Mouse (Mus musculus): ENCODE data around the gene Akr1d1. TPM values are rescaled to one million over a fixed set of nuclear protein-coding genes. Genes with fewer than 3 reads are reported as not detected.
A peak's percentile ranks its signal among the peaks of the same experiment; 100 is the strongest.

Akr1d1 gene
- not detected for total RNA-seq (2021)
- long read RNA-seq, result 0 reads

DNA sequence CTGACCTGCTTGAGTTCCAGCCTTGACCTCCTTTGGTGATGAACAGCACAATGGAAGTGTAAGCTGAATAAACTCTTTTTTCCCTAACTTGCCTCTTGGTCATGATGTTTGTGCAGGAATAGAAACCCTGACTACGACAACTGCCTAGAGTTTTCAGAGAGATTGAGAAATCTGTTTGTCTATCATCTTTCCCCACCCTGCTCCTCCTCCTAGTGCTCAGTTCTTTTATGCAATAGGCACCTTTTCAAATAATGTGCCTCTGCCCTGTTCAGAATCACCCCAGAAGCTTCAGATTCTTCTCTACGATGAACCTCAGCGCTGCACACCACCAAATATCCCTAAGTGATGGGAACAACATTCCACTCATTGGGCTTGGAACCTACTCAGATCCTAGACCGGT, at the start of gene Akr1d1:
TSS of gene Akr1d1 (plus strand) at position 234 of the 400 bp plus-strand sequence.
- no peak for DNase-seq (ENCODE audit: low spot score in 2 of 2)

DNA sequence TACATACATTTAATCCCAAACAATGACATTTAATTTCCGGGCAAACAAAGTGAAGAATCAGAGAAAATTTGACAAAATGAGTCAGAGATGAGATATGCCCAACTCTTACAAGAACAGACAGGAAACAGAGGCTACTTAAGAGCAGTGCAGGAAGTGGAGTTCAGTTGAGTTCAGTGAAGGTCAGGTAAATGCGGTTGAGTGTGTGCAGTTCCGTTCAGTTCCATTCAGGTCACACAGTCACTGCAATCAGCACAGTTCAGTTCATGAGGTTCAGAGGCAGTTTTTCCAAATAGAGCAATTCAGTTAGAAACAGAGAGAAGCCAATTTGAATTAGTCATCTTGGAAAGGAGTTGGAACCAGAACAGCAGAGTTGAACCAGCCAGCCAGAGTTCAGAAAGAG, 48.8 kb upstream of the Akr1d1 start:
- no peak for DNase-seq (ENCODE audit: low spot score in 2 of 2)

DNA sequence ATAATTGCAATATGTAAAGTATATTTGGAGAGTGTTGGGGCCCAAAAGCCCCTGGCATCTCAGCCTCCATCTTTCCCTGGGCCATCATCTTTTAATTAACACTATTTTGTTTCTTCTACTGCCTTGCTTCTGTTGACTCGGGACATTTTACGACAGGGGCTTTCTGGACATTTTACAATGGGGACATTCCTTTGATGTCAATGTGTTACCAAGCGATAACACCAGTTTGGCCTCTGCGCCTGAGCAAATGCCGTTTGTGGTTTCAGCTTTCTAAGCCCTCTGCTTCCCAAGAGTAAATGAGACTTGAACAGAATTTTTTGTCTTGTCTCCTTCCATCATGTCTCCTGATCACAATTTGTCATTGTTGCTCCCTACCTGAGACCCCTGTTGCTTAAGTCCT, 46.7 kb upstream of the Akr1d1 start:
- DNase-seq (ENCODE audit: low spot score in 2 of 2), result no peak

DNA sequence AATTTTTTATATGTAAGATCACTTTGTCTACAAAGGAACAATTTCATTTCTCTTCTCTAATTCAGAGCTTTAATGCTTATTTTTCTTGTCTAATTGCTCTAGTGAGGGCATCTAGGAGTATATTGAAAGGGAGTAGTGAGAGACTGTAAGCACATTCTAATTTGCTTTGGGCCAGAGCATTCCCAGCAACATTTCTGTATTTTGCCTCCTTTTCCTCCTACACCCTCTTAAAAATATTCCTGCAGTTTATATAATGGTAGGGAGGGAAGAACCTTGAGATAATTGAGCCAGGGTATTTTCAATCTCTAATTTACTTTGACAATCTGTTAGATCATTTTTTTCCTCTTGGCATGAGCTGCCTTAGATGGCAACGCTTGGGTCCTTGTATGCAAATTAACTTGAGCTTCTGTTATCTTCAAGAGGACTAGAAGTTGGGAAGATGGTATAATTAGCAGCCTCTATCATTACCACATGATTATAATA, 45.3 kb upstream of the Akr1d1 start:
- no peak for DNase-seq (ENCODE audit: low spot score in 2 of 2)

DNA sequence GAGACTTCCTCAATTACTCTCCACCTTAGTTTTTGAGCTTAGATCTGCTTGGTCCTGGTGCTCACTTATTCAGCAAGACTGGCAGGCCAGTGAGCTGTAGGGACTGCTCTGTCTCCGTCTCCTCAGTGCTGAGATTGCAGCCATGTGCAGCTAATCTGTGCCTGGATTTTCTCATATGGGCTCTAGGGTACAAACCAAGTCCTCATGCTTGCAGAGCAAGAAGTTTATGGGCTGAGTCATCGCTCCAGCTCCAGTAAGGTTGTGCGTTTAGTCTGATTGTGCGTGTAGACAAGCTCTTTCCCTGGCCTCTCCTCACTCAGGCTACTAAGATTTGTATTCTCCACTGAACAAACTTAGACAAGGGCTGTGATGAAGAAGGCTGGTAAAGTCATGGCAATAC, 43.5 kb upstream of the Akr1d1 start:
- no peak for DNase-seq (ENCODE audit: low spot score in 2 of 2)

DNA sequence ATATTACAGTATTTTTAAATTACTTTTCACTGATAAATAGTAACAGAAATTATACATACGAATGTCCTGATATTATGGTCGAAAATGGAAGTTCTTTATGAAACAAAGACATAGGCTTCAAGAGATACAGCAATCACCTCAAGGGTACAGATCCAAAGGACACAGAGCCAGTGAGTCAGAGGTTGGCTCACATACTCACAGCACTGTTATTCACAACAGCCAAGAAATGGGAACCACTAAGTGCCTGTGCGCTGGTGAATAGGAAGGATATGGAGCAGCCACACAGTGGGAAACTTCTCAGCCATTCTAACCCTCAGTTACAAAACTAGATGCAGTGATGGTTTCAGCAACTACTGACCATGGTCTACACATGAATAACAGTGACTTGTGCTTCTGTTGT, 37.7 kb upstream of the Akr1d1 start:
- no peak for DNase-seq (ENCODE audit: low spot score in 2 of 2)

DNA sequence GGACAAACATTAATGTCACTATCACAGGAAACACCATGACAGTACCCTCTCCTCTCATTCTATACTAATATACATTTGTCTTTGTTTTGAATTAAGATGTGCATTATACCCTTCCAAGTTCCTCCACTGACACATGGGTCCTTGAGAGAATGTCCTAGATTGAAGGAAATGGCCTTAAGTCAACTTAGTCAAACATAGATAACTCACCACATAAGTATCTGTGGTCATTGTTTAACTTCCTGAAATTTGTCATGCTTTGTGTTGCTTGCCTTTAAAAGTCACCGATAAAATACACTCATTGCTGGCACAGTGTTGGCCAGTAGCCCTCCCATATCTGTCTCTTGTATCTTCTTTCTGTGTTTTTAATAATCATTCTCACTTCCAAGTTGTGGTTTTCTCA, 35.0 kb upstream of the Akr1d1 start:
- no peak for DNase-seq (ENCODE audit: low spot score in 2 of 2)

DNA sequence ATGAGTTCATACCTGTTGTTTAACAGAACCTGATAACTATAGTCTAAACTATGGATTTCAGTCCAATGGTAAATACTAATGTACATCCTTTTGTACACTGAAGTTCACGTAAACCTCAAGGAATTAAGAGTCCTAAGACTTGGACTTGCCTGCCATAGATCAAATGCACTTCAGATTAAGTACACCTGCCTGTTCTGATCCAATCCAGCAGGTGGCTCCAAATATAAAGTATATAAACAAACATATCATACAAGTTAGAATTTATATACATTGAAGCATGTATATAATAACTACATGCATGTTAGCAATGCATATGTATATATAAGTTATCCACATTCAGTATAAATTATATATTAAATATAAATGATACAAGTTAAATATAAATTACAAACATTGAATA, 33.1 kb upstream of the Akr1d1 start:
- no peak for DNase-seq (ENCODE audit: low spot score in 2 of 2)

DNA sequence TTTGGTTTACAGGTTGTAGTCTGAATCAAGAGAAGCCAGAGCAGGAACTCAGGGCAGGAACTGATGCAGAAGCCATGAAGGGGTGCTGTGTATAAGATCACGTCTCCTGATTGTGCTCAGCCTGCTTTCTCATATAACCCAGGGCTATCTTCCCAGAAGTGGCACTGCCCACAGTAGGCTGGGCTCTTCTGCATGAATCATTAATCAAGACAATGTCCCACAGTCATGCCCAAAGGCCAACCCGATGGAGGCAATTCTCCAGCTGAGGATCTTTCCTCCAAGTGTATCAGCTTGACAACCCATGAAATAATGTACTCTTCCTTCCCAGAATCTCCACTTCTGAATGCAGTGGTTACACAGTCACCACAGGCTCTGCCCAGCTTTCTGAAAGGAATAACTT, 24.4 kb upstream of the Akr1d1 start:
- DNase-seq (ENCODE audit: low spot score in 2 of 2), result no peak

DNA sequence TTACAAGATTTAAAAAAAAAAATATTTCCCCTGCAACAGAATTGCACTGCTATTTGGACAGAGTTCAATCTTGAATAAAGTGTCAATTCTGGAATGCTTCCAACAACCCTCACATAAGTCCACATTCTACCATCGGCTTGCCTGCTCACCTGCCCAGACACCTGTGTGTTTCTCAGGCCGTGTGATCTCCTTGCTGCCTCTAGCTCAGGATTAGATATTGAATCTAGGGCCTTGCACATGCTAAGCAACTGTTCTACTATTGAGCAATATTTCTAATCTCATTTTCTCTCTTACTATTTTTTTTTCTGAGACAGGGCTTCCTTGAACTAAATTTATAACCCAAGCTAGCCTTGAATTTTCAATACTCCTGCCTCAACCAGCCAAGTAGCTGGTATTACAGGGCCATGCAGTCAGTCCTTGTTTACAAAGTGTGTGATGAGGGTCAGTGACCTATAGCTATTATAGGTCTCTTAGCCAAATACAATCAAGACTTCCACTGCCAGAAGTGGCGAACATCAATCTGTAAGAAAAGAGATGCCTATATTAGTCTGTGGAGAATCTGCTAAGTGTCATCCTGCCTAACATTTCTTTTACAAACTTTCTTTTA, 23.0 kb upstream of the Akr1d1 start:
- no peak for DNase-seq (ENCODE audit: low spot score in 2 of 2)

DNA sequence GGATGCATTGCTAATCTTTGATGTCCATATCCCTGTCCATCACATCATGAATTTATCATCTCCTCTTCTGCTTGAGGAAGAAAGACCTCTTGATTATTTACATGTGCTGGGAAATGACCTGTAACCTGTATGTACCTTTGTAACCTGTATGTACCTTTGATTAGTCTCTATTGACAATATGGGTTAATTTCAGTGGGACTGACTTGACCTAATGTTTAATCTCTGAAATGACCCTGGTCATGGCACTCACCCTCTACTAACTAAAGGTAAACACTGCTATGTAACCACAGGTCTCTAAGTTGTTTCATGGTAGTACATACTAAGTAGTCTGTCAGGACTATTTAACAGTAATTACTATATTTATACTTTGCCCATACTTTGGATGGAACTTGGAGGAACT, 19.2 kb upstream of the Akr1d1 start:
- DNase-seq (ENCODE audit: low spot score in 2 of 2), result no peak

DNA sequence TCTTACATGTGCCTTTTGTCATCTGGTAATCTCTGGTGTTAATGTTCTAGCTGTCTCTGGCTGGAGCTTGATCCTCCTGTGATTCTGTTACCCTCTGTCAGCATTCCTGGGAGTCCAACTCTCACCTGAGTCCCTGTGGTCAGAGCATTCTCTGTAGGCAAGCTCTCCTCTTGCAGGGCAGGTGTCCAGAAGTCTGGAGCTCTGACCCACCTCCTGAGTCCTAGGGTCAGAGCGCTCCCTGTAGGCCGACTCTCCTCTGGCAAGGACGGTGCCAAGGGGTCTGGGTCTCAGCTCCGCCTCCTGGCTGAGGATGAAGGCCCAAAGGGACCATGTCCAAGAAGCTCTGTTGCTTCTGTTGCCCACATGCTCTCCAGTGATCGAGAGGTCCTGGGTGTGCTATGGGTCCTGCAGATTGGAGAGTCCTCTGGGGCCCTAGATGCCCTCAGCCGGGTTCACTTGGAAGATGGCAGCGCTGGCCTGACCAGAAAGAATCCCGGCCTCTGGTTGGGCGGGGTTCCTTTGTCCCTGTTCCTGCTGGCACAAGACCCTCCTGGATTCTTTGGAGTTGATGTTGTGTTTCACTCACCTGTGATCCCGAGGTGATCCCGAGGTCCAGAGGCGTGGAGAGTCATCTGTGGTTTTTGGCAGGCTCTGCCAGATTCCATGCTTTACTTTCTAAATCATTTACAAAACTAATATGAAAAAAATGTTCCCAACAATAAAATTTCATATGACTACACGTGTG, 9.2 kb upstream of the Akr1d1 start:
- DNase-seq (ENCODE audit: low spot score in 2 of 2), result no peak

DNA sequence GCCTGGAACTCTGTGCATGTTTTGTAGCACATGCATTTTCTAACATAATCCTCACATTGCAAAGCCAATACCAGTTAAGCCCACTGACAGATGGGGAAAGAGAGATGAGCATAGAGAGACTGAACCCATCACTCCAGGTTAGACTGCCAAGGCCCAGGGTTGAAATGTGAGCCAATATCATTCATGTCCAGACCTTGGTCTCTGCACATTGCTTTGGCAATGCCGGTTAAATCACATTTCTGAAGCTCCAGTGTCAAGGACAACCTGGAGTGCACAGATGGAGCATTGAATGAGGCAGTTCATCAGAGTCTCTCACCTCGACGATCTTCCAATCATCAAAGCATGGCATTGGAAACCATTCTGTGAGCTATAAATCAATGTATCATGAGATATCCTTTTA, 2.1 kb downstream of the Akr1d1 start:
- no peak for DNase-seq (ENCODE audit: low spot score in 2 of 2)

DNA sequence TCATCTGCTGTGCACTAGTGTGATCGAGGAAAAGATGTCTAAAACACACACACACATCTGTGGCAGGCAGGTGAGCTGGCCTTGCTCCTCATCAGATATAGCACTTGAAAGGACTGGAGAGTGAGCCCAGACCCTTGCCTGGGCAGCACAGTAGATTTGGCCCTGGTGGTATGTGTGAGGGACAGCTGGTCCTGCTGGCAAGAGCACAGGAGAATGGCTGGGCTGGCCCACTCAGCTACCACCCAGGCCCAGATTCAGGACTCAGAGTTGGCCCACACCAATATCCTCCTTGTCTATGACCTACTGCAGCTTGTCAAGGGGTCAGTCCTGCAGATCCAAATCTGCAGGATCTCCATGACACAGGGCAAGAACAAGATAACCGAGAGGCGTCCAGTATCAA, 6.9 kb downstream of the Akr1d1 start:
- no peak for DNase-seq (ENCODE audit: low spot score in 2 of 2)

DNA sequence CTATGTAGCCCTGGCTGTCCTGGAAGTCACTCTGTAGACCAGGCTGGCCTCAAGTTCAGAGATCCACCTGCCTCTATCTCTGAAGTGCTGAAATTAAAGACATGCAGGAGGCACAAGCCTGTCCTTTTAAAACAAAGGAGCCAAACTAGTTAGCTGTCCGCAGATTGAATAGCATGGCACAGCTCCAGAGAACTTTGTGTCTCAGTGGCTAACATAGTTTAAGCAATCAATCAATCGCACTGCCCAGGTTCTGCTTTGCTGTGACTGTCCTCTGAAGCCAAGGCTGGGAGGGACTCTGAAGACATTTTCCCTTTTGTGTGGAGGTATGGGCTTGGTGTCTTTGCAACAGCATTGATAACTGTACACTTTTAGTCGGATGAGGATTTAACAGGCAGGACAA, 7.8 kb downstream of the Akr1d1 start:
- no peak for DNase-seq (ENCODE audit: low spot score in 2 of 2)

DNA sequence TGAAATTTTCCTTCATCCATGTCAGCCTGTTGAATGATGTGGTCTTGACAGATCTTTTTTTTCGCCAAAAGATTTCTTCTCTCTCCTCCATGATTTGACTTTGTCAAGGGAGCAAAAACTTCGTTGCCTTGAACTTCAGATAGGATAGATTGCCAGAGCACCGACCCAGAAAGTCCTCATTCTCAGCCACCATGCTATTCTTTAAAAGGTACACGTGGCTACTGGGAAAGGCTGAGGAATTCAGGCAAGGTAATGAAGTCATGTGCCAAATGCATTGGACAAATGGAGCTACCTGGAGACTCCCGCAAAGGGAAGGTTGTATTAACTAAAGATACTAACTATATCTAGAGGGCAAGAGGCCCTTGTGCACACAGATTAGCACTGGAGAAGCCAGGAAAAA, 8.8 kb downstream of the Akr1d1 start:
- DNase-seq (ENCODE audit: low spot score in 2 of 2), result no peak

DNA sequence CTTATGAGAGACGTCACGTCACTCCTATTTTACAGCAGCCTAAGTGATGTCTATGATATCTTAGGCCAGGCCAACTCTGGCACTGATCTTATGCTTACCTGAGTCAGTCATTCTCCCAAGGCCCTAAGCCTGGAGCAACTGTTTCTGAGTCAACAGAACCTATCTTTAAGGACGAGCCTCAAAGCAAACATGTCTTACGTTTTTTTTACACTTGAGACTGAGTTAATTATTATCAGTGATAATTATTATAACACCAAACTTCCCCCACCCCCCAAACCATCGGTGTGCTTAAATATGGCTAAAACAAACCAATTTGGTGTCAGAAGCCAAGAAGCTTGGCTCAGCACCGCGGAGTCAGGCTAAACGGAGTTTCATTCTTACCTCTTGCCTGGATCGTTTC, 9.4 kb downstream of the Akr1d1 start:
- DNase-seq (ENCODE audit: low spot score in 2 of 2), result no peak

DNA sequence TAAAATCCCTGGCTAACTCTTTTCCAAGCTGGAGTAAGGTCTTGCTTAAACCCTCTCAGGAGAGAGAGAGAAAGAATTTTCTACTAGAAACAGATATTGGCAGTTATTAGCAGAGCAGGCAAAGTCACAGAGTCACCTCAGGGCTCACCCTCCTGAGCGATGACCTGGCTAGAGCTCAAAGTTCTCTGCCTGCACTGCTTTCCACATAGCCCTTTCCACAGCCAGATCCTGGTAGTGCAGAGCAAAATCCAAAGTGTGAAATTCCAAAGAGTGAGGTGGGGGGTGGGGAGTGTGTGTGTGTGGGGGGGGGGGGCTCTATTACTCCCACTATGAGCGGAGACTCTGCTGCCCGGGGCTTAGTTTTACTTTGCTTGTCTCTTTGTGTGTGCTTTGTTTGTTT, 10.1 kb downstream of the Akr1d1 start:
- DNase-seq (ENCODE audit: low spot score in 2 of 2), result no peak

DNA sequence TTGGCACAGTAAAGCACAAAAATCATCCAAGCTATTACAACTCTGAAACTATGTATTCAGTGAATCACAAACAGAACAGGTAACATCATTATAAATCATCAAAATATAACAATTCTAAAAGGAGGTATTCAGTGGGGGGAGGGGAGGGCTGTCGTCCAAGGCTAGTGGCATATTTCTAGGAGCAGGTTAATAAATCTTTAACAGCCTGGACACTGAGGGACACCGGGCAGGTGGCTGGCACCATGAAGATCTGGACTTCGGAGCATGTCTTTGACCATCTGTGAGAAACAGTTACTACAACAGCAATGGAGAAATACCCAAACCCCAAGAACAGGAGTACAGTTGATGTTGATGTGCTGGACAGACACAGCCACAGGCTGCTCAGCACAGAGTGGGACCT, 11.2 kb downstream of the Akr1d1 start:
- no peak for DNase-seq (ENCODE audit: low spot score in 2 of 2)

DNA sequence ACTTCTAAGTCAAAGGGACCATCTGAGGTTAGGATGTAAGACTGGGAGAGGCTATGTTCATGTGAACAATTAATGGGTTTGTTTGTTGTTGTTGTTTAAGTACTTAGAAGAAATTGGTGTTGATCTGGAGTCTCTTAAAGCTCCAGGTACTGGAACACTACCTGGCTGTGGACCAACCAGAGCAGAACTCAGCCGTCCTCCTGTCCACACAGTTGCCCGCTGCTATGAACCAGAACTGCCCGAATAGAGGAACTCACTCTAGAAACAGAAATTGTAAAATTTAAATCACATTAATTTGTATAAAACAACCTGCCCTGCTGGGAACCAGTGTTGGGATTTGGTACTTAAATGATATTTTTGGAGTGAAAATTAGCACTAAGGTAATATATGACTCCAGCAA, 12.2 kb downstream of the Akr1d1 start:
- DNase-seq (ENCODE audit: low spot score in 2 of 2), result no peak

DNA sequence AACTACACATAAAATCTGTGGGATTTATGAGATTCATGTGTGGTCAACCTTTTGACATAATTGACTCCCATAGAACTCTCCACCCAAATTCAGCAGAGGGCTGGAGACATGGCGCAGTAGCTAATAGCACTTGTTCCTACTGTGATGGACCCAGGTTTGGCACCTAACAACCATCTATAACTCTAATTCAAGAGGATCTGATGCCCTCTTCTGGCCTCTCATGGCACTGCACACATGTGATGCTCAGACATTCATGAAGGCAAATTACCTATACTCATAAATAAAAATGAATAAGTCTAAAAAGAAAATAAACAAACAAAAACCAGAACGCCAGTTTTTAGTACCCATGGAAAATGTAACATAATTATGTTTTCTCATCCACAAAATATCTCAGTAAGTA, 22.8 kb downstream of the Akr1d1 start:
- peak; percentile 18 to 20 for DNase-seq (ENCODE audit: low spot score in 2 of 2)

DNA sequence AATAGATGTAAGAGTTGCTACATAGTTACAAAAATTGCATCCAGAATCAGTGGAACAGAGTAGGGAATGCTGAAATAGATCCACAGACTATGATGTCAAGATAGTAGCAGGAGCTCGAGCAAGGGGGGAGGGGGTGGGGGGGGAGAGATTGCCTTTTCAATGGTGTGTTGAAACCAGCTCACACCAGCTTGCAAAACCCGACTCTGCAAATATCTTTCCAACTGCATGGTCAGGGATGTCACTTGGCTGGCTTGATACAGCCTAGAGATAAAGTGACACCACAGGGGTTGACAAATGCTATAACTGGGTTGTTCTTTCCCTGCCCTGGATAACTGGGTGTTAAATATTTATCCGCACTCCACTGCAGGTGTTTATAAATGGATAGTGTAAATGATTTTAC, 24.0 kb downstream of the Akr1d1 start:
- DNase-seq (ENCODE audit: low spot score in 2 of 2), result no peak

DNA sequence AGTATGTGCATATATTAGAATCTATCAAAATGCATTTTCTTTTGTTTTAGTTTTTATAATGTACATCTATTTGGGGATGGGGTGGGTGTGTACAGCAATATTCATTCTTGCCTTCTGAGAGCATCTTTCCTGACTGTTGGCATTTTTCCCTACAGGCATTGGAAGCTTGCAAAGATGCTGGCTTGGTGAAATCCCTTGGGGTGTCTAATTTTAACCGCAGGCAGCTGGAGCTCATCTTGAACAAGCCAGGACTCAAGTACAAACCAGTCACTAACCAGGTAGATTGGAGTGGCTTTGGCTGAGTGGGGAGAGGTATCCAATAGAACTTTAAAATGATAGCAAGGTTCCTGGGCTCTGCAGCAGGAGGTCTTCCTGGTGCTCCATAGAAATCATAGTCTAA, 24.4 kb downstream of the Akr1d1 start:
- DNase-seq (ENCODE audit: low spot score in 2 of 2), result no peak

All from layer of hippocampus, postnatal 10 days (tissue).